Mouse (Mus musculus) liver, embryonic 16.5 days (tissue): Measurements from ENCODE around the gene Apbb1ip. TPM values are rescaled to one million over a fixed set of nuclear protein-coding genes. Genes with fewer than 3 reads are reported as not detected.
A peak's percentile ranks its signal among the peaks of the same experiment; 100 is the strongest.

Source experiments
- ATAC-seq: fragments of 200-750 bp; cut with Nextera tagmentation; 2 replicates; pipeline ENCODE4 v1.8.0; 2017; ENCODE audit warnings: low read depth, mild to moderate bottlenecking, moderate number of reproducible peaks, moderate library complexity
- H3K27ac ChIP-seq: fragments of 300-500 bp; sonication (generic); 2 replicates; pipeline ENCODE4 v1.5.1; 2014; ENCODE audit warnings: mild to moderate bottlenecking, low read length
- H3K27me3 ChIP-seq: fragments of 300-500 bp; sonication (generic); 2 replicates; pipeline ENCODE4 v1.6.1; 2014; ENCODE audit warnings: low read depth, low read length, mixed read lengths; ENCODE audit not compliant: control insufficient read depth, insufficient read depth
- H3K36me3 ChIP-seq: fragments of 300-500 bp; sonication (generic); 2 replicates; pipeline ENCODE4 v1.6.1; 2014; ENCODE audit warnings: mild to moderate bottlenecking; ENCODE audit not compliant: control insufficient read depth, insufficient read depth
- H3K4me1 ChIP-seq: fragments of 300-500 bp; sonication (generic); 2 replicates; pipeline ENCODE4 v1.6.1; 2014; ENCODE audit warnings: low read depth, low read length, mixed read lengths; ENCODE audit not compliant: control insufficient read depth
- H3K4me2 ChIP-seq: fragments of 300-500 bp; sonication (generic); 2 replicates; pipeline ENCODE4 v1.6.1; 2014; ENCODE audit warnings: low read depth, low read length, mixed read lengths
- H3K4me3 ChIP-seq: fragments of 300-500 bp; sonication (generic); 2 replicates; pipeline ENCODE4 v1.5.1; 2014; ENCODE audit warnings: low read depth, mild to moderate bottlenecking, low read length
- H3K9ac ChIP-seq: fragments of 300-500 bp; sonication (generic); 2 replicates; pipeline ENCODE4 v1.6.1; 2014; ENCODE audit warnings: low read depth, low read length
- H3K9me3 ChIP-seq: fragments of 300-500 bp; sonication (generic); replicated peaks from 2 replicates; pipeline ENCODE4 v1.6.1; 2016; ENCODE audit warnings: low read length; ENCODE audit not compliant: control insufficient read depth
- WGBS: fragments of 180-500 bp; shearing (Covaris S2); extraction: QIAGEN DNeasy Blood & Tissue Kit; methylation state at CpG from one replicate; pipeline ENCODE4 v1.1.7; 2014; ENCODE audit not compliant: insufficient replicate concordance; 5-methylcytosine and 5-hydroxymethylcytosine counted together
- polyA plus RNA-seq: library from polyadenylated mRNA; unstranded; fragments of >200 nt; fragmentation: Nextera tagmentation; extraction: Ambion mirVana; gene quantifications from 2 replicates; pipeline ENCODE4 v1.2.1, GENCODE M21; 2015

The Apbb1ip gene
- polyA plus RNA-seq, 1 experiment from 2014 or later = 9.4 TPM

- no peak for ATAC-seq
- H3K9ac ChIP-seq = no peak overlapping the region
- no peak overlapping the region for H3K4me3 ChIP-seq
- H3K4me1 ChIP-seq = peaks cover 5% of the 10 kb centered on the region
- H3K9me3 ChIP-seq = no peaks in the 10 kb centered on the region
- H3K36me3 ChIP-seq = no peaks in the 10 kb centered on the region
- no peak overlapping the region for H3K27ac ChIP-seq
- H3K27me3 ChIP-seq = no peaks in the 10 kb centered on the region
- no peak overlapping the region for H3K4me2 ChIP-seq
- 67% methylated on average over 5 of the region's 5 CpGs for WGBS
These were observed 9.0 kb upstream of the Apbb1ip start for GRCm38 (mm10) chr2:22764774-22765387.

- Histone ChIP-seq H3K27me3 (no peaks in the 10 kb centered on the region), H3K4me3 (no peak overlapping the region), H3K27ac (no peak overlapping the region), H3K36me3 (no peaks in the 10 kb centered on the region), H3K4me2 (no peak overlapping the region), H3K4me1 (peaks cover 13% of the 10 kb centered on the region), H3K9me3 (no peaks in the 10 kb centered on the region), H3K9ac (no peak overlapping the region)
- no peak for ATAC-seq
These were observed 2.6 kb upstream of the Apbb1ip start for GRCm38 (mm10) chr2:22771311-22771710.

GRCm38 (mm10) chr2:22774181-22774751 lies 372 bp downstream of the Apbb1ip start:
- Histone ChIP-seq H3K4me3 (peak overlapping the region; percentile 71), H3K27ac (peak overlapping the region; percentile 76), H3K9ac (peak overlapping the region; percentile 75), H3K4me2 (peak overlapping the region; percentile 85), H3K4me1 (peaks cover 22% of the 10 kb centered on the region), H3K27me3 (no peaks in the 10 kb centered on the region), H3K9me3 (no peaks in the 10 kb centered on the region), H3K36me3 (no peaks in the 10 kb centered on the region)
- under 1% methylated on average over 28 of the region's 28 CpGs for WGBS
- ATAC-seq = peak; percentile 83

GRCm38 (mm10) chr2:22775213-22775612 lies 1.3 kb downstream of the Apbb1ip start:
- H3K9me3 ChIP-seq = no peaks in the 10 kb centered on the region
- H3K4me3 ChIP-seq = peak overlapping the region; percentile 71
- WGBS = 7% methylated on average over 8 of the region's 8 CpGs
- no peaks in the 10 kb centered on the region for H3K36me3 ChIP-seq
- peak overlapping the region; percentile 85 for H3K4me2 ChIP-seq
- H3K9ac ChIP-seq = peak overlapping the region; percentile 75
- ATAC-seq = peak; percentile 57
- H3K27ac ChIP-seq = peak overlapping the region; percentile 76
- no peaks in the 10 kb centered on the region for H3K27me3 ChIP-seq
- peaks cover 22% of the 10 kb centered on the region for H3K4me1 ChIP-seq

GRCm38 (mm10) chr2:22775681-22776080 lies 1.8 kb downstream of the Apbb1ip start:
- Histone ChIP-seq H3K9ac (peak overlapping the region; percentile 75), H3K27ac (peak overlapping the region; percentile 44; the same call in 1 of the 2 replicates), H3K4me2 (peak overlapping the region; percentile 85), H3K36me3 (no peaks in the 10 kb centered on the region), H3K4me3 (peak overlapping the region; percentile 71), H3K27me3 (no peaks in the 10 kb centered on the region), H3K9me3 (no peaks in the 10 kb centered on the region), H3K4me1 (peaks cover 22% of the 10 kb centered on the region)
- 28% methylated on average over 3 of the region's 3 CpGs for WGBS
- no peak for ATAC-seq

- no peaks in the 10 kb centered on the region for H3K27me3 ChIP-seq
- no peaks in the 10 kb centered on the region for H3K9me3 ChIP-seq
- 49% methylated on average over 2 of the region's 2 CpGs for WGBS
- H3K27ac ChIP-seq = peak overlapping the region; percentile 47
- peak overlapping the region; percentile 44 for H3K4me2 ChIP-seq
- H3K4me1 ChIP-seq = peaks cover 24% of the 10 kb centered on the region
- ATAC-seq = no peak
- no peak overlapping the region for H3K4me3 ChIP-seq
- no peaks in the 10 kb centered on the region for H3K36me3 ChIP-seq
- H3K9ac ChIP-seq = no peak overlapping the region
These were observed 2.8 kb downstream of the Apbb1ip start for GRCm38 (mm10) chr2:22776568-22777230.

- H3K27me3 ChIP-seq = no peaks in the 10 kb centered on the region
- no peaks in the 10 kb centered on the region for H3K36me3 ChIP-seq
- H3K9ac ChIP-seq = no peak overlapping the region
- H3K9me3 ChIP-seq = no peaks in the 10 kb centered on the region
- peak overlapping the region; percentile 45 for H3K27ac ChIP-seq
- peak; percentile 26 for ATAC-seq
- H3K4me1 ChIP-seq = peaks cover 32% of the 10 kb centered on the region
- no peak overlapping the region for H3K4me3 ChIP-seq
- 52% methylated on average over 3 of the region's 3 CpGs for WGBS
- H3K4me2 ChIP-seq = peak overlapping the region; percentile 24; the same call in 1 of the 2 replicates
These were observed 3.9 kb downstream of the Apbb1ip start for GRCm38 (mm10) chr2:22777757-22778156.

GRCm38 (mm10) chr2:22780884-22781283 lies 7.0 kb downstream of the Apbb1ip start:
- Histone ChIP-seq H3K9ac (no peak overlapping the region), H3K4me2 (no peak overlapping the region), H3K4me3 (no peak overlapping the region), H3K36me3 (no peaks in the 10 kb centered on the region), H3K4me1 (peaks cover 26% of the 10 kb centered on the region), H3K27me3 (no peaks in the 10 kb centered on the region), H3K9me3 (no peaks in the 10 kb centered on the region), H3K27ac (peak overlapping the region; percentile 38; the same call in 1 of the 2 replicates)
- ATAC-seq = no peak
- WGBS = 47% methylated on average over 1 of the region's 1 CpGs

- H3K9ac ChIP-seq = no peak overlapping the region
- no peaks in the 10 kb centered on the region for H3K9me3 ChIP-seq
- WGBS = 22% methylated on average over 4 of the region's 4 CpGs
- H3K4me3 ChIP-seq = no peak overlapping the region
- H3K27me3 ChIP-seq = no peaks in the 10 kb centered on the region
- peak overlapping the region; percentile 81 for H3K27ac ChIP-seq
- no peaks in the 10 kb centered on the region for H3K36me3 ChIP-seq
- H3K4me2 ChIP-seq = peak overlapping the region; percentile 36
- no peak for ATAC-seq
- peaks cover 26% of the 10 kb centered on the region for H3K4me1 ChIP-seq
These were observed 7.6 kb downstream of the Apbb1ip start for GRCm38 (mm10) chr2:22781387-22782009.
